Mouse (Mus musculus) lung, embryonic 16.5 days (tissue): ENCODE measurements at regions not wholly inside any gene's neighbourhood (a gene's known extent, or its start where the extent isn't known, plus 50 kb on each side); places are given as distances from the start of the nearest gene placed in this dataset.
"Not testable (repeated sequence)": the region's sequence is repeated elsewhere in the genome, so short reads cannot be mapped to it uniquely, and the experiment has no call there.

ENCODE experiments used
- ATAC-seq: fragments of 200-750 bp; cut with Nextera tagmentation; 2 replicates; pipeline ENCODE4 v1.8.0; 2017; ENCODE audit warnings: low read depth, mild to moderate bottlenecking, moderate library complexity
- H3K27ac ChIP-seq: fragments of 300-500 bp; sonication (generic); 2 replicates; pipeline ENCODE4 v1.5.1; 2014; ENCODE audit warnings: mild to moderate bottlenecking, control low read depth, low read length
- H3K27me3 ChIP-seq: fragments of 300-500 bp; sonication (generic); 2 replicates; pipeline ENCODE4 v1.6.1; 2014; ENCODE audit warnings: low read depth, low read length, mixed read lengths; ENCODE audit not compliant: control insufficient read depth, insufficient read depth
- H3K36me3 ChIP-seq: fragments of 300-500 bp; sonication (generic); 2 replicates; pipeline ENCODE4 v1.6.1; 2014; ENCODE audit warnings: low read length; ENCODE audit not compliant: control insufficient read depth, insufficient read depth
- H3K4me1 ChIP-seq: fragments of 300-500 bp; sonication (generic); replicated peaks from 2 replicates; pipeline ENCODE4 v1.6.1; 2014; ENCODE audit warnings: low read length, mixed read lengths; ENCODE audit not compliant: control insufficient read depth, insufficient read depth
- H3K4me2 ChIP-seq: fragments of 300-500 bp; sonication (generic); 2 replicates; pipeline ENCODE4 v1.6.1; 2014; ENCODE audit warnings: low read depth, low read length, control low read depth
- H3K4me3 ChIP-seq: fragments of 300-500 bp; sonication (generic); 2 replicates; pipeline ENCODE4 v1.5.1; 2014; ENCODE audit warnings: mild to moderate bottlenecking, low read length, control low read depth
- H3K9ac ChIP-seq: fragments of 300-500 bp; sonication (generic); 2 replicates; pipeline ENCODE4 v1.6.1; 2014; ENCODE audit warnings: low read length, control low read depth
- H3K9me3 ChIP-seq: fragments of 300-500 bp; sonication (generic); 2 replicates; pipeline ENCODE4 v1.6.1; 2016; ENCODE audit warnings: low read length; ENCODE audit not compliant: control insufficient read depth
- WGBS: fragments of 180-500 bp; shearing (Covaris S2); extraction: QIAGEN DNeasy Blood & Tissue Kit; methylation state at CpG from one replicate; pipeline ENCODE4 v1.1.7; 2014; 5-methylcytosine and 5-hydroxymethylcytosine counted together

GRCm38 (mm10) chrX:50675356-50675755 is 165.5 kb upstream of the Stk26 start:
- ATAC-seq: no peak
- 30% methylated on average over 6 of the region's 6 CpGs for WGBS
- Histone ChIP-seq H3K4me2 (no peak overlapping the region), H3K36me3 (no peaks in the 10 kb centered on the region), H3K4me1 (no peaks in the 10 kb centered on the region), H3K27ac (no peak overlapping the region), H3K9me3 (no peaks in the 10 kb centered on the region), H3K9ac (no peak overlapping the region), H3K27me3 (no peaks in the 10 kb centered on the region), H3K4me3 (no peak overlapping the region)

GRCm38 (mm10) chrX:50657835-50658565 is 182.8 kb upstream of the Stk26 start:
- Histone ChIP-seq H3K27me3 (no peaks in the 10 kb centered on the region), H3K4me3 (no peak overlapping the region), H3K27ac (no peak overlapping the region), H3K4me1 (no peaks in the 10 kb centered on the region), H3K9ac (no peak overlapping the region), H3K36me3 (no peaks in the 10 kb centered on the region), H3K4me2 (no peak overlapping the region), H3K9me3 (no peaks in the 10 kb centered on the region)
- WGBS: 37% methylated on average over 9 of the region's 9 CpGs
- ATAC-seq: no peak

- Histone ChIP-seq H3K4me2 (no peak overlapping the region), H3K27me3 (no peaks in the 10 kb centered on the region), H3K27ac (no peak overlapping the region), H3K9ac (no peak overlapping the region), H3K4me3 (no peak overlapping the region), H3K9me3 (no peaks in the 10 kb centered on the region), H3K36me3 (no peaks in the 10 kb centered on the region), H3K4me1 (no peaks in the 10 kb centered on the region)
- no peak for ATAC-seq
- WGBS: 71% methylated on average over 6 of the region's 6 CpGs
Measured at GRCm38 (mm10) chrX:50657180-50657834, 183.5 kb upstream of the Stk26 start.

GRCm38 (mm10) chrX:50655380-50655779 is 185.5 kb upstream of the Stk26 start:
- H3K27ac ChIP-seq, H3K4me3 ChIP-seq, H3K27me3 ChIP-seq, ATAC-seq, H3K4me2 ChIP-seq, H3K9ac ChIP-seq, H3K9me3 ChIP-seq, H3K4me1 ChIP-seq, H3K36me3 ChIP-seq: not testable (repeated sequence)
- 93% methylated on average over 1 of the region's 1 CpGs for WGBS

GRCm38 (mm10) chrX:50641347-50641746 is 199.5 kb upstream of the Stk26 start:
- no peak for ATAC-seq
- Histone ChIP-seq H3K27ac (no peak overlapping the region), H3K36me3 (no peaks in the 10 kb centered on the region), H3K4me2 (no peak overlapping the region), H3K27me3 (no peaks in the 10 kb centered on the region), H3K9ac (no peak overlapping the region), H3K4me1 (no peaks in the 10 kb centered on the region), H3K9me3 (no peaks in the 10 kb centered on the region), H3K4me3 (no peak overlapping the region)
- 31% methylated on average over 4 of the region's 4 CpGs for WGBS

GRCm38 (mm10) chrX:50635634-50636033 is 205.2 kb upstream of the Stk26 start:
- H3K27ac ChIP-seq: peak overlapping the region; percentile 72
- ATAC-seq: peak; percentile 57

GRCm38 (mm10) chrX:50634842-50635615 is 205.8 kb upstream of the Stk26 start:
- H3K36me3 ChIP-seq: no peaks in the 10 kb centered on the region
- H3K27me3 ChIP-seq: no peaks in the 10 kb centered on the region
- H3K4me1 ChIP-seq: no peaks in the 10 kb centered on the region
- peak overlapping the region; percentile 61 for H3K4me3 ChIP-seq
- ATAC-seq: peak; percentile 99
- peak overlapping the region; percentile 60 for H3K4me2 ChIP-seq
- 19% methylated on average over 30 of the region's 30 CpGs for WGBS
- H3K27ac ChIP-seq: peak overlapping the region; percentile 72
- H3K9me3 ChIP-seq: no peaks in the 10 kb centered on the region
- peak overlapping the region; percentile 66 for H3K9ac ChIP-seq

More at GRCm38 (mm10) chrX:50635634-50636033, 205.2 kb upstream of the Stk26 start:
- peak overlapping the region; percentile 55 for H3K9ac ChIP-seq
- H3K4me1 ChIP-seq: no peaks in the 10 kb centered on the region
- H3K4me2 ChIP-seq: peak overlapping the region; percentile 60
- H3K36me3 ChIP-seq: no peaks in the 10 kb centered on the region
- H3K27me3 ChIP-seq: no peaks in the 10 kb centered on the region
- no peaks in the 10 kb centered on the region for H3K9me3 ChIP-seq
- peak overlapping the region; percentile 61 for H3K4me3 ChIP-seq
- WGBS: 15% methylated on average over 6 of the region's 6 CpGs

GRCm38 (mm10) chrX:50632536-50632935 is 204.2 kb upstream of the Olfr1324 start:
- H3K27ac ChIP-seq: no peak overlapping the region
- H3K4me1 ChIP-seq: no peaks in the 10 kb centered on the region
- H3K27me3 ChIP-seq: no peaks in the 10 kb centered on the region
- H3K9ac ChIP-seq: no peak overlapping the region
- no peak overlapping the region for H3K4me3 ChIP-seq
- H3K9me3 ChIP-seq: no peaks in the 10 kb centered on the region
- WGBS: 44% methylated on average over 6 of the region's 6 CpGs
- H3K36me3 ChIP-seq: no peaks in the 10 kb centered on the region
- no peak overlapping the region for H3K4me2 ChIP-seq
- no peak for ATAC-seq

- Histone ChIP-seq H3K9ac (no peak overlapping the region), H3K4me1 (no peaks in the 10 kb centered on the region), H3K9me3 (no peaks in the 10 kb centered on the region), H3K27ac (no peak overlapping the region), H3K36me3 (0 out of 2 replicates have a peak, but pooled peaks cover 2% of the 10 kb centered on the region), H3K4me2 (no peak overlapping the region), H3K4me3 (no peak overlapping the region), H3K27me3 (no peaks in the 10 kb centered on the region)
- ATAC-seq: no peak
- 76% methylated on average over 6 of the region's 6 CpGs for WGBS
Measured at GRCm38 (mm10) chrX:50625336-50625735, 197.0 kb upstream of the Olfr1324 start.
